Mouse (Mus musculus): Measurements from ENCODE around the gene Stk40. TPM values are rescaled to one million over a fixed set of nuclear protein-coding genes. Genes with fewer than 3 reads are reported as not detected.

The Stk40 gene
- 13.7 and 14.0 TPM in 2 replicates for polyA plus RNA-seq (2012; rRNA removed)

GRCm38 (mm10) chr4:126103590-126104068 lies at the start of gene Stk40:
Gene Stk40 (plus strand): TSS chr4:126103957.

GRCm38 (mm10) chr4:126058134-126058996 lies 45.4 kb upstream of the Stk40 start, which contains the start of gene Oscp1:
Gene Oscp1 (plus strand): TSS chr4:126058565.

GRCm38 (mm10) chr4:126096464-126097111 lies 7.2 kb upstream of the Stk40 start, which contains the start of gene Lsm10:
Gene Lsm10 (plus strand): TSS chr4:126096623.

GRCm38 (mm10) chr4:126147533-126148160 lies 43.9 kb downstream of the Stk40 start, which contains the start of gene Eva1b:
Gene Eva1b (plus strand): TSS chr4:126147744.

GRCm38 (mm10) chr4:126163067-126163659 lies 59.4 kb downstream of the Stk40 start, which contains the start of gene Sh3d21:
Gene Sh3d21 (minus strand): TSS chr4:126163491.

Other genes starting within 250 kb of the Stk40 start
- gene Csf3r, start 79.4 kb upstream of the Stk40 start, polyA plus RNA-seq (2012; rRNA removed): 0.97 and 1.1 TPM in 2 replicates
- gene Mrps15, start 57.0 kb upstream of the Stk40 start, polyA plus RNA-seq (2012; rRNA removed): 69.7 and 79.1 TPM in 2 replicates
- gene Oscp1, start 45.4 kb upstream of the Stk40 start, polyA plus RNA-seq (2012; rRNA removed): 8.4 and 12.5 TPM in 2 replicates
- gene Lsm10, start 7.3 kb upstream of the Stk40 start, polyA plus RNA-seq (2012; rRNA removed): 65.5 and 68.4 TPM in 2 replicates
- 13.5 and 15.8 TPM in 2 replicates for gene Eva1b, start 43.8 kb downstream of the Stk40 start, polyA plus RNA-seq (2012; rRNA removed)
- 1.1 TPM in 2 replicates for gene Sh3d21, start 59.5 kb downstream of the Stk40 start, polyA plus RNA-seq (2012; rRNA removed)
- gene Thrap3, start 98.8 kb downstream of the Stk40 start, polyA plus RNA-seq (2012; rRNA removed): 98.6 and 98.7 TPM in 2 replicates
- gene Map7d1, start 152.4 kb downstream of the Stk40 start, polyA plus RNA-seq (2012; rRNA removed): 150 and 154 TPM in 2 replicates
- gene Trappc3, start 158.4 kb downstream of the Stk40 start, polyA plus RNA-seq (2012; rRNA removed): 170 and 181 TPM in 2 replicates
- 0.92 and 3.6 TPM in 2 replicates for gene Col8a2, start 182.8 kb downstream of the Stk40 start, polyA plus RNA-seq (2012; rRNA removed)
- 69.2 TPM in 2 replicates for gene Adprhl2, start 217.7 kb downstream of the Stk40 start, polyA plus RNA-seq (2012; rRNA removed)
- 20.8 and 26.3 TPM in 2 replicates for gene Tekt2, start 221.7 kb downstream of the Stk40 start, polyA plus RNA-seq (2012; rRNA removed)